Mouse (Mus musculus) ES-E14 (cell line): ENCODE results near the gene Olfr535.

Experiments
- CHD2 ChIP-seq: IDR thresholded peaks from 2 replicates; pipeline ENCODE4 v1.6.1; 2014; ENCODE audit warnings: mild to moderate bottlenecking, low read depth, low read length, inconsistent platforms
- HCFC1 ChIP-seq: IDR thresholded peaks from 2 replicates; pipeline ENCODE4 v1.6.1; 2012; ENCODE audit warnings: low read length, inconsistent platforms, borderline replicate concordance; ENCODE audit not compliant: insufficient read depth
- ZNF384 ChIP-seq: IDR thresholded peaks from 2 replicates; pipeline ENCODE4 v1.6.1; 2012; ENCODE audit warnings: low read depth, low read length, inconsistent platforms

GRCm38 (mm10) chr7:140478733-140479132, 5.3 kb upstream of the Olfr535 start:
- TF ChIP-seq HCFC1 (no peak), ZNF384 (no peak), CHD2 (no peak)
